Mouse (Mus musculus): ENCODE results near the gene Fsip1. TPM values are rescaled to one million over a fixed set of nuclear protein-coding genes. Genes with fewer than 3 reads are reported as not detected.
A peak's percentile ranks its signal among the peaks of the same experiment; 100 is the strongest.
"Not testable (repeated sequence)": the region's sequence is repeated elsewhere in the genome, so short reads cannot be mapped to it uniquely, and the experiment has no call there.

Gene Fsip1
- total RNA-seq (2021), result not detected
- long read RNA-seq, experiment 1, result 0 reads
- long read RNA-seq, experiment 2, result 0 reads

DNA sequence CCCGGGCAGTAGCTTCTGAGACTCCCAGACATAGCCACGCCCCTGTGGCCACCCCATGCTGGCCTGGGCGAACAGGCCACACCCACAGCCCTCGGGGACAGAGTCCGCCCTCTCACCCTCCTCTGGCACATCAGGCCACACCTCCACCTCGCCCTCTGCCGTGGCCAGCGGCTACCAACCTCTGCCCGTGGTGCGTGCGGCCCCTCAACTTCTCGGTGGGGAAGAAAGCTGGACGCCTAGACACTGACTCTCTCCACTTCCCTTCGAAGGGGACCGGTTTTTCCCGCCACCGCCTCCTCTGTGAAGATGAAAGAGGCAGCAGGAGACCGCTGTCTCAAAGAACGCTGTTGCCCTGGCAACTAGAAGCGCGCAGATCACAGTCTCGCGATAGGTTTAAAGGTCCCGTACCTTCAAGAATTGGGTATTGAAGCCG lies at the start of gene Fsip1:
Fsip1 (minus strand) TSS at position 346 of the 433 bp plus-strand sequence.
- DNase-seq, result peak; percentile 69 to 83

GRCm38 (mm10) chr2:118306522-118306895 lies 49.7 kb upstream of the Fsip1 start:
- no peak for DNase-seq

GRCm38 (mm10) chr2:118305827-118306521 lies 49.2 kb upstream of the Fsip1 start:
- no peak for DNase-seq

DNA sequence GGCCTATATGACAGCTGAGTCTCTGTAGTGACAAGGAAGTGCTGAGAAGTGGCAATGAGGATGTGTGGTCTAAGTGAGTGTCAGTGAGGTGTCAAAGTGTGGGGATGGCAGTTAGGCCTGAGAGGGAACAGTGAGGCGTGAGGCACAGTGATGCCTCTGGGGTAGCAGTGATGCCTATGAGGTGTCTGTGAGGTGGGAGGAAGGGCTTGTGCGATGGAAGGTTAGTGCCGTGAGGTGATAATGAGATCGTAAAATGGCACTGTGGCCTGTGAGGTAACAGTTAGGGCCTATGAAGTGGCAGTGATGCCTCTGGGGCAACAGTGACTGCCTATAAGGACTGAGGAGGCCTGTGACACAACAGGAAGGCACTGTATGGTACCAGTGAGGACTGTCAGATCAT lies 46.7 kb upstream of the Fsip1 start:
- no peak for DNase-seq

DNA sequence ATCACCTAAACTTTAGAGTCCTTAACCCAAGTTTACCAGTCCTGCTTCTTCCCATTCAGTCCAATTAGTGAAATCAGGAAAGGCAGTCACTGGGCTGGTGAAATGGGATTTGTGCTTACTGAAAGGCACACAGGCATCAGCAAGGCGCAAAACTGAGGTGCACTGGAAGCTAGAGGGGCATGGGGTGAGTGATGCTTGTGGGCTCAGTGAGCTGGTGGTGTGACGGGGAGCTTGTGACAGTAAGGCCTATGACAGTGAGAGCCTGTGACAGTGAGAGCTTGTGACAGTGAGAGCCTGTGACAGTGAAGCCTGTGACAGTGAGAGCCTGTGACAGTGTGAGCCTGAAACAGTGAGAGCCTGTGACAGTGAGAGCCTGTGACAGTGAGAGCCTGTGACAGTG lies 44.9 kb upstream of the Fsip1 start:
- DNase-seq, result no peak

DNA sequence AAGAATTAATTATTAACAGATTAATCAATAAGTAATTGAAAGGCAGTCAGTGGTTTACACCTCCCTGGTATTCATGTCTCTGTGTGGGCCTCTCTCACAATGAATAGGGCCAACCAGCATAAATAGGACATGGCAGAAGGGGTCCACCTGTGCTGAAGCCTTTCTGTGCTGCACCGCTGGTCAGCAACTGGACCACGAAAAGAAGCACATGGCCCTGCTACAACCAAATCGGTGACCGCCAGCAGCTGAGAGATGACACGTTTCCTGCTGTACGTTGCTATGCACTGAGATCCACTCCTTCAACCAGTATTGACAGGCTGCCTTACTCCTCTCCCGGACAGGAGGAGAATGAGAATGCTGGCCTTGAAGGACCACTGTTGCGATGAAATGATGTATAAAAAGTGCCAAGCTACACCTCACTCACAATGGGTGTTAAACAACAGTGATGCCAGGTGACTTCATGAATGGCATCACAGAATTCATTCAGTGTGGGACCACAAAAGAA lies 44.3 kb upstream of the Fsip1 start:
- no peak for DNase-seq

GRCm38 (mm10) chr2:118299981-118300380 lies 43.2 kb upstream of the Fsip1 start:
- no peak for DNase-seq

- DNase-seq, result no peak
These were observed 41.8 kb upstream of the Fsip1 start for GRCm38 (mm10) chr2:118298601-118299000.

DNA sequence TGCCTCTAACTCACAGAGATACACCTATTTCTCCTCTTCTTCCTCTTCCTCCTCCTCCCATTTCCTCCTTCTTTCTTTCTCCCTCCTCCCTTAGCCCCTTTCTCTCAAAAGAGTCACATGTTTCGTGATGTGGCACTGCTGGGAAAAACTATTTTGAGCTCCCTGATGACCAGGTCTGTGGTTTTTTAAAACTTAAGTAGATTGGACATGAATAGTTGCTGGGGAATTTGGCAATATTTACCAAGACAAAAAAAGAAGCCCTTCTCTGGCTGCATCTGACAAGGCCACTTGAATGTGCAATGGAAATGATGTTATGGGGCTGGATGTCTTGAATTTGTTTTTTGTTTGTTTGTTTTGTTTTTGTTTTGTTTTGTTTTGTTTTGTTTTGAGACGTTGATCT lies 41.2 kb upstream of the Fsip1 start:
- no peak for DNase-seq

DNA sequence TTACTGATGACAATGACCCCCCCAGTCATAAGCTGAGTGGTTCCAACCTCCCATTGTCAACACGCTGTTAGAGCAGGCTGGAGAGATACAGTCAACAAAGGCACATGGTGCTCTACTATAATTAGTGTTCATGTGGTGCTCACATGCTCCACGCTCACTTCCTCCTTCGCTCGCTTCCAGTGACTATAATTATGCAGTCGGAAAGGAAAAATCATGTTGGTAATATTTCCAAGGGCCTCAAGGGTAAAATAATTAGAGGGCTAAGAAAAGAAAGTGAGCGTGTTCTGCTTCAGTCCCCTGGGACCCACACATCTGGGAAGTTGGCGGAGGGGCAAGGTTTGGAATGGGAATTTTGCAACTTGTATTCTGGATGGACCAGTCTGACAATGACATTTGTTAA lies 38.7 kb upstream of the Fsip1 start:
- DNase-seq, result peak; percentile 29 to 44

- DNase-seq, result no peak
These were observed 36.8 kb upstream of the Fsip1 start for GRCm38 (mm10) chr2:118293583-118293982.

DNA sequence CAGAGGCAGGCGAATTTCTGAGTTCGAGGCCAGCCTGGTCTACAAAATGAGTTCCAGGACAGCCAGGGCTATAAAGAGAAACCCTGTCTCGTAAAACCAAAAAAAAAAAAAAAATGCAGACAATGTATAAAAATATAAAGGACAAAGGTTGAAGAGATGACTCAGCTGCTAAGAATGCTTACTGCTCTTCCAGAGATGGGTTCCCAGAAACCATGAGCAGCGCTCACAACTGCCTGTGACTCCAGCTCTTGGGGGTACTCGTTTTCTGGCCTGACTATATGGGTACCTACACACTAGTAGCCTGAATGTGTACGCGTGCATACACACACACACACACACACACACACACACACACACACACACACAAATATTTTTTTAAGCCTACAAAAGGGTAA lies 32.3 kb upstream of the Fsip1 start:
- not testable (repeated sequence) for DNase-seq

DNA sequence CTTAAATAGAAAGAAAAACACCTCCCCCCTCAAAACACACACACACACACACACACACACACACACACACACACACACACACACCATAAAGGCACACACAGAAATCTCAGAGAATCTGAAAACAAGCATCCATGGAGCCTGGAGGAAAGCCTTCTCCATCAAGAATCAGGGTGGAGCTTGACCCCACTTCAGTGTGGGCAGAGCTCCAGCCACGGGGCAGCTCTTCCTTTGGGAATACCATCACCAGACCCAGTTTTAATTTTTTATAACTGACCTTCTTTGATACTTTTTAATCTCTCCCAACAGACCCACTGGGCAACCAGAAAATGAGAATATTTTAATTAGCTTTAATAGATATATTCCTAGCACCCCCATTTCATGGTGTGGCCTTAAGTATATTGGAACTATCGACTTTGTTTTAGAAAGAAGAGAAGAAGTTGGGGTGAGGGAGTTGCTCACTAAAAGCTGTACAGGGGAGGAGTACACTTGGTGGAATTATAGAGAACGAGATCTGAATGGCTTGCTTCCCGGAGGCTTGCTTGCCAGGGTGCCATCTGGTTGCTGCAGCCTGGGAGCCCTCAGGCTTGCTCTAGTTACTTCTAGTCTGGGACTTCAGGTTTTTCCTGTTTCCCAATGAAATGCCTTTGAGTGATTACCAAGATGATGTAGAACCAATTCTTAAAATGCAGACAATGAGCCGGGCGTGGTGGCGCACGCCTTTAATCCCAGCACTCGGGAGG lies 31.7 kb upstream of the Fsip1 start:
- no peak for DNase-seq

DNA sequence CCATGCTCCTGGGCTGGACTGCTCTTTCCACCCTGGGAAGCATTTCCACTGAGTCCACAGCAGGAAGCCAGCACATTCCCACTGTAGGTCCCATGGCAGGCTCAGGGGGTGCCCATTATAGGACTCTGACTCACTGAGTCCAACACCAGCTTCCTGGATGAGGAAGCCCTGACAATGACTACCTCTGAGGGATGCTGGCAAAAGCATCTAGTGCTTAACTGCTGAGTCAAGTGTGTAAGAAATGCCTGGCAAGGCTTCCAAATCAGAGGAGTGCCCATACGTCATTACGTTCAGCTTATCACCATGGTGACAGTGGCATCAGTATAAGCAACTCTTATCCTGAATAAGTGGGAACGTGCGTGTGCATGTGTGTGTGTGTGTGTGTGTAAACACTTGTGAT lies 30.9 kb upstream of the Fsip1 start:
- DNase-seq, result no peak

DNA sequence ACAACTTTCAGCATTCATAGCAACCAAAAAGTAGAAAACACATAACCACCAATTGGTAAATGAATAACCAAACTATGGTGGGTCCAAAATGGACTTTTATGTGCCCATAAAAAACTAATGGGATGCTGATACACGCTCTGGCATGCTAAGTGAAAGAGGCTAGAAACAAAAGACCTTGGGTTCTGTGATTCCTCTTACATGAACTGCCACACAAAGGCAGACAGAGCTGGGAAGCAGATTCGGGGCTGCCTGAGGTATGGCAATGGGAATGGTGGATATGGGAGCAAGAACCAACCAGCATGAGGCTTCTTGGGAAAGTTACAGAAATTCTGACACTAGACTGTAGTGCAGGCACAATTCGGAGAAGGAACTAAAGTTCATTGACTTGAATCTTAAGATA lies 25.7 kb upstream of the Fsip1 start:
- no peak for DNase-seq

- DNase-seq, result no peak
These were observed 21.5 kb upstream of the Fsip1 start for GRCm38 (mm10) chr2:118278249-118278648.

GRCm38 (mm10) chr2:118271606-118272005 lies 14.8 kb upstream of the Fsip1 start:
- no peak for DNase-seq

- no peak for DNase-seq
These were observed 13.4 kb upstream of the Fsip1 start for GRCm38 (mm10) chr2:118270213-118270612.

GRCm38 (mm10) chr2:118263914-118264201 lies 7.1 kb upstream of the Fsip1 start:
- DNase-seq, result no peak

GRCm38 (mm10) chr2:118263151-118263913 lies 6.6 kb upstream of the Fsip1 start:
- DNase-seq, result peak; percentile 41 to 72

DNA sequence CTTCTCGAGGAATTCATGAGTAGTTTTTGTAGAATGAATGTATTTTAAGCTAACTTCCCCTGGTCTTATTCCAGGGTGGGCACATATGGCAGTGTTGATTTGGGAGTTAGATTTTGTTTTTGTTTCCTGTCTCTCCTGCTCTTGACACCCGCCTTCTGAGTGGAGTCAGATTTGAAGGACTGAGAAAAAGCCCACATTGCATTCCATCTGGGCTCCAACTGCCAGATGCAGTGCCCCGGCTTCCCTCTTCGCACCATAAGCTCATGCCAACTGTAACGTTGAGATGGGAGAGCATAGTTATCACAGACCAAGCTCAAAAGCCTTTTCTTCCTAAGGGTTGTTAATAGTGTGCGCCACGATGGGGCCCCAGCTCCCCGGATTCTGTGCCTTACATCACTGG lies 5.9 kb upstream of the Fsip1 start:
- no peak for DNase-seq

GRCm38 (mm10) chr2:118259746-118260145 lies 3.0 kb upstream of the Fsip1 start:
- no peak for DNase-seq

DNA sequence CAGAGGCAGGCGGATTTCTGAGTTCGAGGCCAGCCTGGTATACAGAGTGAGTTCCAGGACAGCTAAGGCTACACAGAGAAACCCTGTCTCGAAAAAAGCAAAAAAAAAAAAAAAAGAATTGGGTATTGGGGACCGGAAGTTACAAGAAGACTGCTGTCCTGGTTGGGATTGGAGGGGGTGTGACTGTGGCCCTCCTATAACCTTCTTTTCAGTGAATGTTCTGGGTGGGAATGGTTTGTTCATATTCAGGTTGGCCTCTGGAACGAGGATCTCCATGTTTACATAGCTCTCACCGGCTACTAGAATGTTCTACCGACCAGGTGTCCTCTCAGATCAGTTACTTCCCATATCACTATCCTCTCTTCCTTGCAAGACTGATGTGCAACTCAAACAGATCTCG lies 328 bp upstream of the Fsip1 start:
- no peak for DNase-seq
